Mouse (Mus musculus) C2C12 (cell line): ENCODE data around the gene Tmem121.

Experiments
- CTCF ChIP-seq: IDR thresholded peaks from one replicate; pipeline ENCODE4 v1.5.1; 2011; ENCODE audit not compliant: control insufficient read depth, insufficient read depth, insufficient read length
- MAX ChIP-seq: IDR thresholded peaks from one replicate; pipeline ENCODE4 v1.6.1; 2011; ENCODE audit warnings: mild to moderate bottlenecking, control low read depth

GRCm38 (mm10) chr12:113157971-113158370 is 27.8 kb upstream of the Tmem121 start:
- TF ChIP-seq CTCF (no peak), MAX (no peak)
